Mouse (Mus musculus): ENCODE measurements around the gene Szrd1.
A peak's percentile ranks its signal among the peaks of the same experiment; 100 is the strongest.

Gene Szrd1

GRCm38 (mm10) chr4:141115398-141115797 is 24.2 kb downstream of the Szrd1 start:
- DNase-seq (ENCODE audit: low read depth, low spot score): no peak

GRCm38 (mm10) chr4:141114521-141114981 is 25.0 kb downstream of the Szrd1 start:
- DNase-seq (ENCODE audit: low read depth, low spot score): no peak

- DNase-seq (ENCODE audit: low read depth, low spot score): no peak
These were observed 25.7 kb downstream of the Szrd1 start for GRCm38 (mm10) chr4:141113831-141114230.

- no peak for DNase-seq (ENCODE audit: low read depth, low spot score)
These were observed 31.3 kb downstream of the Szrd1 start for GRCm38 (mm10) chr4:141108196-141108732.

- no peak for DNase-seq (ENCODE audit: low read depth, low spot score)
These were observed 32.9 kb downstream of the Szrd1 start for GRCm38 (mm10) chr4:141106526-141107183.

GRCm38 (mm10) chr4:141101855-141102254 is 37.7 kb downstream of the Szrd1 start:
- no peak for DNase-seq (ENCODE audit: low read depth, low spot score)

- DNase-seq (ENCODE audit: low read depth, low spot score): no peak
These were observed 38.3 kb downstream of the Szrd1 start for GRCm38 (mm10) chr4:141101291-141101690.

- DNase-seq (ENCODE audit: low read depth, low spot score): no peak
These were observed 39.6 kb downstream of the Szrd1 start for GRCm38 (mm10) chr4:141099956-141100355.

GRCm38 (mm10) chr4:141098935-141099334 is 40.6 kb downstream of the Szrd1 start:
- DNase-seq (ENCODE audit: low read depth, low spot score): no peak

- no peak for DNase-seq (ENCODE audit: low read depth, low spot score)
These were observed 42.9 kb downstream of the Szrd1 start for GRCm38 (mm10) chr4:141096710-141097109.

GRCm38 (mm10) chr4:141095016-141095415 is 44.6 kb downstream of the Szrd1 start:
- no peak for DNase-seq (ENCODE audit: low read depth, low spot score)

- no peak for DNase-seq (ENCODE audit: low read depth, low spot score)
These were observed 50.9 kb downstream of the Szrd1 start for GRCm38 (mm10) chr4:141088714-141089113.

GRCm38 (mm10) chr4:141088033-141088432 is 51.5 kb downstream of the Szrd1 start, which contains the start of gene Spata21:
Spata21 (plus strand) TSS chr4:141088333.
- DNase-seq (ENCODE audit: low read depth, low spot score): no peak

GRCm38 (mm10) chr4:141086862-141087261 is 52.7 kb downstream of the Szrd1 start:
- DNase-seq (ENCODE audit: low read depth, low spot score): no peak

GRCm38 (mm10) chr4:141078510-141079137 is 61.0 kb downstream of the Szrd1 start:
- DNase-seq (ENCODE audit: low read depth, low spot score): no peak

GRCm38 (mm10) chr4:141077681-141078509 is 61.7 kb downstream of the Szrd1 start, which contains the start of gene Necap2:
Necap2 (minus strand) TSS chr4:141078357.
- peak; percentile 95 for DNase-seq (ENCODE audit: low read depth, low spot score)

- DNase-seq (ENCODE audit: low read depth, low spot score): no peak
These were observed 62.6 kb downstream of the Szrd1 start for GRCm38 (mm10) chr4:141076761-141077506.

- DNase-seq (ENCODE audit: low read depth, low spot score): no peak
These were observed 65.5 kb downstream of the Szrd1 start for GRCm38 (mm10) chr4:141074109-141074508.

GRCm38 (mm10) chr4:141073661-141074060 is 65.9 kb downstream of the Szrd1 start:
- no peak for DNase-seq (ENCODE audit: low read depth, low spot score)

GRCm38 (mm10) chr4:141072502-141072901 is 67.1 kb downstream of the Szrd1 start:
- DNase-seq (ENCODE audit: low read depth, low spot score): no peak

- DNase-seq (ENCODE audit: low read depth, low spot score): no peak
These were observed 69.8 kb downstream of the Szrd1 start for GRCm38 (mm10) chr4:141069731-141070130.

Measured in retina, adult 2 months (tissue).